Mouse (Mus musculus): ENCODE data around the gene Pkp4. TPM values are rescaled to one million over a fixed set of nuclear protein-coding genes. Genes with fewer than 3 reads are reported as not detected.

Gene Pkp4
- 33.9 TPM for polyA plus RNA-seq (2015; fragmentation: Illumina TruSeq; extraction: RNeasy Lipid Tissue Mini Kit (QIAGEN cat#74804); ENCODE audit: insufficient read depth, low replicate concordance)

GRCm38 (mm10) chr2:59160605-59160963, at the start of gene Pkp4, which contains the start of gene Ccdc148:
Pkp4 (plus strand) TSS chr2:59160850.
Ccdc148 (minus strand) TSS chr2:59160683.

Other genes starting within 250 kb of the Pkp4 start
- 4.8 TPM for gene Ccdc148, start 167 bp upstream of the Pkp4 start, polyA plus RNA-seq (2015; fragmentation: Illumina TruSeq; extraction: RNeasy Lipid Tissue Mini Kit (QIAGEN cat#74804); ENCODE audit: insufficient read depth, low replicate concordance)